Mouse (Mus musculus): ENCODE results near the gene Ccser2. TPM values are rescaled to one million over a fixed set of nuclear protein-coding genes. Genes with fewer than 3 reads are reported as not detected.

Gene Ccser2
- total RNA-seq, 2 experiments from 2014 or later: 63.3 to 72.8 TPM

- DNase-seq (ENCODE audit: low spot score): no peak
Observed at GRCm38 (mm10) chr14:36942716-36943115, 25.9 kb downstream of the Ccser2 start.

- no peak for DNase-seq (ENCODE audit: low spot score)
Observed at GRCm38 (mm10) chr14:36937941-36938340, 30.6 kb downstream of the Ccser2 start.

- DNase-seq (ENCODE audit: low spot score): peak; percentile 56
Observed at GRCm38 (mm10) chr14:36937080-36937878, 31.3 kb downstream of the Ccser2 start.

- DNase-seq (ENCODE audit: low spot score): no peak
Observed at GRCm38 (mm10) chr14:36932638-36933382, 35.8 kb downstream of the Ccser2 start.

GRCm38 (mm10) chr14:36932038-36932437 is 36.5 kb downstream of the Ccser2 start:
- DNase-seq (ENCODE audit: low spot score): no peak

- no peak for DNase-seq (ENCODE audit: low spot score)
Observed at GRCm38 (mm10) chr14:36923383-36923782, 45.2 kb downstream of the Ccser2 start.

- no peak for DNase-seq (ENCODE audit: low spot score)
Observed at GRCm38 (mm10) chr14:36921346-36922049, 47.1 kb downstream of the Ccser2 start.

- no peak for DNase-seq (ENCODE audit: low spot score)
Observed at GRCm38 (mm10) chr14:36919886-36920285, 48.7 kb downstream of the Ccser2 start.

- peak; percentile 91 for DNase-seq (ENCODE audit: low spot score)
Observed at GRCm38 (mm10) chr14:36919146-36919545, 49.4 kb downstream of the Ccser2 start.

GRCm38 (mm10) chr14:36915203-36915602 is 53.4 kb downstream of the Ccser2 start:
- DNase-seq (ENCODE audit: low spot score): no peak

GRCm38 (mm10) chr14:36914473-36915005 is 54.0 kb downstream of the Ccser2 start:
- no peak for DNase-seq (ENCODE audit: low spot score)

- DNase-seq (ENCODE audit: low spot score): no peak
Observed at GRCm38 (mm10) chr14:36911738-36912137, 56.8 kb downstream of the Ccser2 start.

- no peak for DNase-seq (ENCODE audit: low spot score)
Observed at GRCm38 (mm10) chr14:36905809-36906522, 62.6 kb downstream of the Ccser2 start.

GRCm38 (mm10) chr14:36904206-36904605 is 64.4 kb downstream of the Ccser2 start:
- DNase-seq (ENCODE audit: low spot score): no peak

- DNase-seq (ENCODE audit: low spot score): no peak
Observed at GRCm38 (mm10) chr14:36900883-36901282, 67.7 kb downstream of the Ccser2 start.

- no peak for DNase-seq (ENCODE audit: low spot score)
Observed at GRCm38 (mm10) chr14:36894701-36895100, 73.9 kb downstream of the Ccser2 start.

GRCm38 (mm10) chr14:36892762-36893358 is 75.7 kb downstream of the Ccser2 start:
- DNase-seq (ENCODE audit: low spot score): no peak

GRCm38 (mm10) chr14:36890130-36890529 is 78.4 kb downstream of the Ccser2 start:
- DNase-seq (ENCODE audit: low spot score): no peak

GRCm38 (mm10) chr14:36885680-36886079 is 82.9 kb downstream of the Ccser2 start:
- DNase-seq (ENCODE audit: low spot score): no peak

GRCm38 (mm10) chr14:36885117-36885516 is 83.5 kb downstream of the Ccser2 start:
- no peak for DNase-seq (ENCODE audit: low spot score)

- DNase-seq (ENCODE audit: low spot score): no peak
Observed at GRCm38 (mm10) chr14:36883576-36883975, 85.0 kb downstream of the Ccser2 start.
